Mouse (Mus musculus) heart, postnatal 0 days (tissue): ENCODE measurements at regions not wholly inside any gene's neighbourhood (a gene's known extent, or its start where the extent isn't known, plus 50 kb on each side); places are given as distances from the start of the nearest gene placed in this dataset.

Experiments used
- CTCF ChIP-seq: IDR thresholded peaks from 2 replicates; pipeline ENCODE4 v1.5.1; 2016; ENCODE audit warnings: antibody characterized with exemption, control low read depth, low read depth
- EP300 ChIP-seq: IDR thresholded peaks from 2 replicates; pipeline ENCODE4 v1.6.1; 2016; ENCODE audit warnings: antibody characterized with exemption, low read depth

GRCm38 (mm10) chr1:184497007-184497406 lies 235.4 kb downstream of the Hlx start:
- TF ChIP-seq CTCF (no peak), EP300 (no peak)
